Mouse (Mus musculus) bone marrow macrophage, adult 2 months (primary cell): ENCODE results near the gene Morn1.

Source experiments
- CTCF ChIP-seq: IDR thresholded peaks from 2 replicates; pipeline ENCODE4 v1.5.1; 2012; ENCODE audit warnings: low read depth, mild to moderate bottlenecking, low read length, moderate library complexity
- POLR2A ChIP-seq: IDR thresholded peaks from 2 replicates; pipeline ENCODE4 v1.6.1; 2012; ENCODE audit warnings: mild to moderate bottlenecking, low read depth, low read length, borderline replicate concordance

DNA sequence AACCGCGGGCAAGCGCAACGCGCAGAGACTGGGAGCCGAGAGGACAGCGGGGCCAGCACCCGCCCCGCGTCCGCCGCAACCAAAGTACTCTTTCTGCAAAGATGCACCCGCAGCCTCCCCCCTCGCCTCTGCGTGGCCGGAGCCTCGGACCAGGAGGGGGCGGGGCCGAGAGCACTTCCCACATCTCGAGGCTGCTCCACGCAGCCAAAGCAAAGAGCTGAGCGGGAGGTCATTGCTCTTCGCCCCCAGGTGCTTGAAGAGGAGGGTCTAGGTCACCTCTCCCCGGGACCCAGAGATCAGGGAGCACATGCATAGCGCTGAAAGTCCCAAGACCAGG is 43.1 kb upstream of the Morn1 start:
- TF ChIP-seq CTCF (no peak), POLR2A (no peak)
